Mouse (Mus musculus) liver, postnatal 0 days (tissue): ENCODE measurements around the gene Pwwp2b. TPM values are rescaled to one million over a fixed set of nuclear protein-coding genes. Genes with fewer than 3 reads are reported as not detected.

ENCODE experiments used
- ATAC-seq: fragments of 200-750 bp; cut with Nextera tagmentation; 2 replicates; pipeline ENCODE4 v1.8.0; 2017; ENCODE audit warnings: mild to moderate bottlenecking, moderate library complexity
- DNase-seq: peaks from one replicate; pipeline ENCODE4 v3.0.0-alpha.2; 2016
- H3K27ac ChIP-seq: fragments of 300-500 bp; sonication (generic); 2 replicates; pipeline ENCODE4 v1.5.1; 2014; ENCODE audit warnings: antibody characterized with exemption, moderate library complexity, mild to moderate bottlenecking, low read depth
- H3K27me3 ChIP-seq: fragments of 300-500 bp; sonication (generic); 2 replicates; pipeline ENCODE4 v1.6.1; 2014; ENCODE audit warnings: low read length, control low read depth, mixed read lengths; ENCODE audit not compliant: insufficient read depth
- H3K36me3 ChIP-seq: fragments of 300-500 bp; sonication (generic); replicated peaks from 2 replicates; pipeline ENCODE4 v1.6.1; 2014; ENCODE audit warnings: mild to moderate bottlenecking, control low read depth, low read length, moderate library complexity, mixed read lengths; ENCODE audit not compliant: insufficient read depth
- H3K4me1 ChIP-seq: fragments of 300-500 bp; sonication (generic); 2 replicates; pipeline ENCODE4 v1.6.1; 2014; ENCODE audit warnings: antibody characterized with exemption, mild to moderate bottlenecking, control low read depth; ENCODE audit not compliant: insufficient read depth
- H3K4me2 ChIP-seq: fragments of 300-500 bp; sonication (generic); 2 replicates; pipeline ENCODE4 v1.6.1; 2014; ENCODE audit warnings: low read depth, mild to moderate bottlenecking, low read length, moderate library complexity, mixed read lengths
- H3K4me3 ChIP-seq: fragments of 300-500 bp; sonication (generic); 2 replicates; pipeline ENCODE4 v1.5.1; 2014; ENCODE audit warnings: low read depth, low read length
- H3K9ac ChIP-seq: fragments of 300-500 bp; sonication (generic); replicated peaks from 2 replicates; pipeline ENCODE4 v1.6.1; 2014; ENCODE audit warnings: mild to moderate bottlenecking, moderate library complexity
- H3K9me3 ChIP-seq: fragments of 300-500 bp; sonication (generic); 2 replicates; pipeline ENCODE4 v1.6.1; 2016; ENCODE audit warnings: mild to moderate bottlenecking, control low read depth, low read length, mixed read lengths
- CTCF ChIP-seq: sonication (generic); IDR thresholded peaks from 2 replicates; pipeline ENCODE4 v1.5.1; 2016; ENCODE audit warnings: antibody characterized with exemption, low read depth
- EP300 ChIP-seq: IDR thresholded peaks from 2 replicates; pipeline ENCODE4 v1.6.1; 2016; ENCODE audit warnings: antibody characterized with exemption, low read depth, mild to moderate bottlenecking
- WGBS: fragments of 180-500 bp; shearing (Covaris S2); extraction: QIAGEN DNeasy Blood & Tissue Kit; methylation state at CpG from one replicate; pipeline ENCODE4 v1.1.7; 2014; ENCODE audit not compliant: insufficient replicate concordance; 5-methylcytosine and 5-hydroxymethylcytosine counted together
- polyA plus RNA-seq: library from polyadenylated mRNA; unstranded; fragments of >200 nt; fragmentation: Nextera tagmentation; extraction: Ambion mirVana; gene quantifications from 2 replicates; pipeline ENCODE4 v1.2.1, GENCODE M21; 2015

The Pwwp2b gene
- polyA plus RNA-seq, 1 experiment from 2014 or later: 1.3 TPM

DNA sequence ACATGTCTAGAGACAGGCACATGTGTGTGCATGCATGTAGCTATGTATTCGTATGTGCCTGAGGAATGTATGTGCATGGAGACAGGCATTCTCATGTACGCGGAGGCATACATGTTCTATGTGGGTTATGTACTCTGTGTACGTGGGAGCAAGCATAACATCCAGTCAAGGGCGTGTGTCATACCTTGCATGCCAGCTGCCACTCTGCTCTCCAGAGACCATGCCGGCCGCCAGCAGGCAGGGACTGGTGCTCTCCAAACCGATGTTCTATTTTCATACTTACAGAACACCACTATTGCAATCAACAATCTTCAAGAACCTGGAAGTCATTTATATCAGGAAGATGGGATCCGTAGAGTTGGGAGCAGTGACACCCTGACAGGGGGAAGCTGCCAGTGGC, 31.8 kb upstream of the Pwwp2b start:
- Histone ChIP-seq H3K9ac (no peak overlapping the region), H3K9me3 (no peaks in the 10 kb centered on the region), H3K27me3 (no peaks in the 10 kb centered on the region), H3K4me2 (no peak overlapping the region), H3K36me3 (no peaks in the 10 kb centered on the region), H3K4me3 (no peak overlapping the region), H3K27ac (no peak overlapping the region), H3K4me1 (peaks cover 11% of the 10 kb centered on the region)
- ATAC-seq (no peak), DNase-seq (no peak)
- no peak for TF ChIP-seq CTCF
- no peak for TF ChIP-seq EP300
- 84% methylated on average over 9 of the region's 9 CpGs for WGBS

DNA sequence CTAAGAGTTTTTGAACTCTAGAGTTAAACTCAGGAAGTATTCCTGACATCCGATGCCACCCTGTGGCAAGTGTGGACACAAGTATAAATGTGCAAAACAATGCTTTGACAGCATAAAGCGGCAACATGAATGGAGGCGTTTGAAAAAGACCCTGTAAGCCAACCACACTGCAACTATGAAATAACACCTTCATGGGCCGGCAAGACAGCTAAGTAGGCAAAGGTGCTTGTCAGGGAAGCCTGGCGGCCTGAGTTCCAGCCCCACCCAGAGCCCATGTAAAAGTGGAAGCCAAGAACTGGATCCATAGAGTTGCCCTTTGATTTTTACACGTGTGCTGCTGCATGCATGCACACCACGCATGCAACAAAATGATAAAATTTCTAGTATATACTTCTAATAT, 31.2 kb upstream of the Pwwp2b start:
- Histone ChIP-seq H3K4me2 (no peak overlapping the region), H3K36me3 (no peaks in the 10 kb centered on the region), H3K9ac (no peak overlapping the region), H3K9me3 (no peaks in the 10 kb centered on the region), H3K27me3 (no peaks in the 10 kb centered on the region), H3K27ac (no peak overlapping the region), H3K4me1 (peaks cover 11% of the 10 kb centered on the region), H3K4me3 (no peak overlapping the region)
- TF ChIP-seq CTCF (no peak), EP300 (no peak)
- ATAC-seq (no peak), DNase-seq (no peak)
- 77% methylated on average over 7 of the region's 7 CpGs for WGBS

GRCm38 (mm10) chr7:139218641-139219415, 29.5 kb upstream of the Pwwp2b start:
- WGBS: 52% methylated on average over 6 of the region's 6 CpGs
- Histone ChIP-seq H3K36me3 (no peaks in the 10 kb centered on the region), H3K4me2 (no peak overlapping the region), H3K27ac (no peak overlapping the region), H3K9me3 (no peaks in the 10 kb centered on the region), H3K27me3 (no peaks in the 10 kb centered on the region), H3K4me1 (peaks cover 7% of the 10 kb centered on the region), H3K4me3 (no peak overlapping the region), H3K9ac (no peak overlapping the region)
- ATAC-seq (no peak), DNase-seq (peak; percentile 44)
- TF ChIP-seq EP300 (no peak), CTCF (no peak)

DNA sequence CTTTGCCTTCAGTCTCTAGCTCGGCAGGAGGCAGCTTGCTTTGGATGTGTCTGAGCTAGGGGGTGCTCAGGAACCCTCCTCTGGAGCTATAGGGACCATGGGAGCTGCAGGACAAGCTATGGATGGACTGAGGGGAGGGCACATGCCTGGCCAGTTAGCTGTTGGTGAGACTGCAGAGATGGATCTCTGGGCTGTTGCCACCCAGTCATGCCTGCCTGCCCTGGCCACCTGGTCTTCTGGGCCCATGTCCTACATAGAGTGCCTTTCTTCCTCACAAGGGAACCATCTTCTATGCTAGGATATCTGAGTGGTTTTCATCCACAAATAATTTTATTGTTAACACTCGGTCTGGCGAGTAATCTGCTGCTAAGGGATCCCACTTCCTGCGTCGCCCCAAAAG, 28.8 kb upstream of the Pwwp2b start:
- Histone ChIP-seq H3K9me3 (no peaks in the 10 kb centered on the region), H3K4me1 (peaks cover 12% of the 10 kb centered on the region), H3K4me2 (no peak overlapping the region), H3K27me3 (no peaks in the 10 kb centered on the region), H3K9ac (no peak overlapping the region), H3K4me3 (no peak overlapping the region), H3K27ac (no peak overlapping the region), H3K36me3 (no peaks in the 10 kb centered on the region)
- ATAC-seq (no peak), DNase-seq (no peak)
- no peak for TF ChIP-seq EP300
- TF ChIP-seq CTCF: no peak
- WGBS: 74% methylated on average over 5 of the region's 5 CpGs

DNA sequence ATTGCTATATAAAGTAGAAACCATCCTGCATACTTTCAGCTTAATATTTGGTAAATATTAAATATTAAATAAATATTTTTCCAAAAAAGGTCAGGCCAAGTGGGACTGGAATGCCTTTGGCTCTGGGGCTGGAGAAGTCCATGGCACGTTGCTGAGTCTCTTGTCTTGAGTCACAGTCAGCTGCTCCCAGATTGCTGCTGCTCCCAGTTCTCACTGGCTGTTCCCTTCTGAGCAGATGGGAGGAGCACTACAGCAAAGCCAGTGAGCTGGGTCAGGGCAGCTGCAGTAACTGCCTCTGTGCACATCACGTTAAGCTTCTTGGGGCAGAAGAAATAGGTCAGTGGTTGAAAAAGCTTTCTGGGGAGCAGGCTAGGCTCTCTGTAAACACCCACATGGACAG, 28.0 kb upstream of the Pwwp2b start:
- no peaks in the 10 kb centered on the region for H3K9me3 ChIP-seq
- ATAC-seq: no peak
- no peak overlapping the region for H3K27ac ChIP-seq
- H3K9ac ChIP-seq: no peak overlapping the region
- H3K4me1 ChIP-seq: peaks cover 16% of the 10 kb centered on the region
- H3K36me3 ChIP-seq: no peaks in the 10 kb centered on the region
- no peak overlapping the region for H3K4me3 ChIP-seq
- 29% methylated on average over 2 of the region's 2 CpGs for WGBS
- no peak for DNase-seq
- H3K27me3 ChIP-seq: no peaks in the 10 kb centered on the region
- no peak overlapping the region for H3K4me2 ChIP-seq
- TF ChIP-seq CTCF (no peak), EP300 (no peak)

GRCm38 (mm10) chr7:139221072-139221471, 27.2 kb upstream of the Pwwp2b start:
- Histone ChIP-seq H3K9me3 (no peaks in the 10 kb centered on the region), H3K27ac (no peak overlapping the region), H3K9ac (no peak overlapping the region), H3K4me2 (no peak overlapping the region), H3K27me3 (no peaks in the 10 kb centered on the region), H3K36me3 (no peaks in the 10 kb centered on the region), H3K4me3 (no peak overlapping the region), H3K4me1 (peaks cover 19% of the 10 kb centered on the region)
- ATAC-seq (no peak), DNase-seq (no peak)
- WGBS: 70% methylated on average over 5 of the region's 5 CpGs
- TF ChIP-seq CTCF: no peak
- TF ChIP-seq EP300: no peak
